Mouse (Mus musculus) erythroblast, embryonic 14.5 days (primary cell): ENCODE measurements at regions not wholly inside any gene's neighbourhood (a gene's known extent, or its start where the extent isn't known, plus 50 kb on each side); places are given as distances from the start of the nearest gene placed in this dataset.

Experiments used
- H3K27me3 ChIP-seq: 2 replicates; pipeline ENCODE4 v1.6.1; 2012; ENCODE audit warnings: inconsistent platforms; ENCODE audit not compliant: control insufficient read depth
- H3K36me3 ChIP-seq: 2 replicates; pipeline ENCODE4 v1.6.1; 2012; ENCODE audit warnings: mild to moderate bottlenecking, inconsistent platforms; ENCODE audit not compliant: control insufficient read depth
- H3K4me1 ChIP-seq: 2 replicates; pipeline ENCODE4 v1.6.1; 2012; ENCODE audit warnings: inconsistent platforms; ENCODE audit not compliant: control insufficient read depth
- H3K4me3 ChIP-seq: replicated peaks from 2 replicates; pipeline ENCODE3; 2012; ENCODE audit warnings: moderate library complexity, mild to moderate bottlenecking, inconsistent platforms
- H3K9me3 ChIP-seq: 2 replicates; pipeline ENCODE4 v1.6.1; 2012; ENCODE audit warnings: low read length, inconsistent platforms, mixed read lengths; ENCODE audit not compliant: control insufficient read depth
- GATA1 ChIP-seq: IDR thresholded peaks from 2 replicates; pipeline ENCODE4 v1.6.1; 2012; ENCODE audit warnings: low read length, inconsistent platforms, mixed read lengths
- TAL1 ChIP-seq: IDR thresholded peaks from 3 replicates; pipeline ENCODE4 v1.6.1; 2012; ENCODE audit warnings: low read length, inconsistent platforms, mixed read lengths

GRCm38 (mm10) chr3:21965556-21965955, 110.9 kb upstream of the Tbl1xr1 start:
- no peak for TF ChIP-seq GATA1
- TF ChIP-seq TAL1: no peak
- no peaks in the 10 kb centered on the region for H3K27me3 ChIP-seq
- H3K36me3 ChIP-seq: no peaks in the 10 kb centered on the region
- no peaks in the 10 kb centered on the region for H3K9me3 ChIP-seq
- no peaks in the 10 kb centered on the region for H3K4me1 ChIP-seq
- no peak overlapping the region for H3K4me3 ChIP-seq

GRCm38 (mm10) chr3:21971731-21972130, 104.7 kb upstream of the Tbl1xr1 start:
- Histone ChIP-seq H3K4me1 (no peaks in the 10 kb centered on the region), H3K9me3 (no peaks in the 10 kb centered on the region), H3K36me3 (no peaks in the 10 kb centered on the region), H3K4me3 (no peak overlapping the region), H3K27me3 (no peaks in the 10 kb centered on the region)
- no peak for TF ChIP-seq GATA1
- TF ChIP-seq TAL1: no peak

DNA sequence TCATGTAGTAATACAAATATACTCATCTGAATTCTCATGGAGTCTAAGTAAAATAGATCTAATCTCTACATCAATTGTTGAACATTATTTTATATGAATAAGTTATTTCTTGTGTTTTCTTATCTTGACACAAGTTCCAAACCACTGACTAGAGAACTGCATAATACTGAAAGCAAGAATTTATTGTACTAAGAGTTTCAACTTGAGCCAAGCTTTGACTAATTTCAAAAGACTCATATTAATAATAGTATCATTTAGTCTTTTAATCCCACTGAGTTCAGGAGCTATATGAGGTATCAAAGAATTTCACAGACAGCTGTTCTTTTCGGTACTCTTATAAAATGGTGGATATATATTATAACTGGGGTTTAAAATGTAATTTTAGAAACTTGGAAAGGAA, 103.3 kb upstream of the Tbl1xr1 start:
- Histone ChIP-seq H3K9me3 (no peaks in the 10 kb centered on the region), H3K27me3 (no peaks in the 10 kb centered on the region), H3K4me3 (no peak overlapping the region), H3K36me3 (no peaks in the 10 kb centered on the region), H3K4me1 (no peaks in the 10 kb centered on the region)
- no peak for TF ChIP-seq TAL1
- TF ChIP-seq GATA1: no peak

- Histone ChIP-seq H3K27me3 (no peaks in the 10 kb centered on the region), H3K9me3 (no peaks in the 10 kb centered on the region), H3K4me1 (no peaks in the 10 kb centered on the region), H3K36me3 (no peaks in the 10 kb centered on the region), H3K4me3 (no peak overlapping the region)
- no peak for TF ChIP-seq GATA1
- no peak for TF ChIP-seq TAL1
Measured at GRCm38 (mm10) chr3:21973681-21974080, 102.8 kb upstream of the Tbl1xr1 start.

DNA sequence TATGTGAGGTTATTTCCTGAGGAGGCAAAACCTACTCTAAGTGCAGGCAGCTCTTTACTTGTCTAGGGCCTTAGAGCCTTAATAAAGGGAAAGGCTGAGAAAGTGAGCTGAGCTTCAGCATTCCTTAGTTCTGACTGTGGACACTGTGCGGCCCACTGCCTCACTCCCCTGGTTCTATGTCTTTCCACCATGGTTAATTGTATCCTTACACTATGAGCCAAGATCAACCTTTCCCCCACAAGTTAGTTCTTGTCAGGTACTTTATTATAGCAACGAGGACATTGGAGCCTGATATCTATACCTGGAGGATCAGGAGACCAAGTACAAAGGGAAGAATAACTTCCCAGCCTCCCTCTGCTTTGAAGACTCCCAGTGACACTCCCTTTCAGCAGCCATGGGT, 101.7 kb upstream of the Tbl1xr1 start:
- no peaks in the 10 kb centered on the region for H3K36me3 ChIP-seq
- no peaks in the 10 kb centered on the region for H3K27me3 ChIP-seq
- no peak overlapping the region for H3K4me3 ChIP-seq
- TF ChIP-seq TAL1 (no peak), GATA1 (no peak)
- no peaks in the 10 kb centered on the region for H3K9me3 ChIP-seq
- no peaks in the 10 kb centered on the region for H3K4me1 ChIP-seq

- Histone ChIP-seq H3K4me3 (no peak overlapping the region), H3K36me3 (no peaks in the 10 kb centered on the region), H3K9me3 (no peaks in the 10 kb centered on the region), H3K27me3 (no peaks in the 10 kb centered on the region), H3K4me1 (no peaks in the 10 kb centered on the region)
- TF ChIP-seq TAL1: no peak
- no peak for TF ChIP-seq GATA1
Measured at GRCm38 (mm10) chr3:21977775-21978174, 98.7 kb upstream of the Tbl1xr1 start.

DNA sequence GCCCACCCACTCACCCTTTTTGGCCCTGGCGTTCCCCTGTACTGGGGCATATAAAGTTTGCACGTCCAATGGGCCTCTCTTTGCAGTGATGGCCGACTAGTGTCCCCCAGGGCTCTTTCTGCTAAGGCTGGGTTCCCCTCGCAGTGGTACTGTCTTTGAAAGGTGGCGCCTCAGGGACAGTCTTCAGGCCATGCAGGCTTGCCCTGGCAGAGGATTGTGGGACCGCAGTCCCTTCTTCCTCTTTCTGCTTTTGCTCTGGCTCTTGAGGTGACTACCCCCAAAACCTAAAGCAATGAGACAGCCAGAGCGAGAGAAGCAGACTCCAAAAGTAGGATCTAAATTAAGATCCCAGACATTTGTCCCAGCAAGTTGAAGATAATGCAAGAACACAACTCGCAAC, 93.5 kb upstream of the Tbl1xr1 start:
- no peak for TF ChIP-seq TAL1
- no peak for TF ChIP-seq GATA1
- Histone ChIP-seq H3K4me3 (no peak overlapping the region), H3K4me1 (peaks cover 4% of the 10 kb centered on the region), H3K36me3 (no peaks in the 10 kb centered on the region), H3K9me3 (no peaks in the 10 kb centered on the region), H3K27me3 (no peaks in the 10 kb centered on the region)

GRCm38 (mm10) chr3:21983993-21984725, 92.3 kb upstream of the Tbl1xr1 start:
- H3K27me3 ChIP-seq: no peaks in the 10 kb centered on the region
- no peaks in the 10 kb centered on the region for H3K9me3 ChIP-seq
- H3K36me3 ChIP-seq: no peaks in the 10 kb centered on the region
- H3K4me3 ChIP-seq: no peak overlapping the region
- peaks cover 7% of the 10 kb centered on the region for H3K4me1 ChIP-seq
- TF ChIP-seq TAL1 (no peak), GATA1 (no peak)

DNA sequence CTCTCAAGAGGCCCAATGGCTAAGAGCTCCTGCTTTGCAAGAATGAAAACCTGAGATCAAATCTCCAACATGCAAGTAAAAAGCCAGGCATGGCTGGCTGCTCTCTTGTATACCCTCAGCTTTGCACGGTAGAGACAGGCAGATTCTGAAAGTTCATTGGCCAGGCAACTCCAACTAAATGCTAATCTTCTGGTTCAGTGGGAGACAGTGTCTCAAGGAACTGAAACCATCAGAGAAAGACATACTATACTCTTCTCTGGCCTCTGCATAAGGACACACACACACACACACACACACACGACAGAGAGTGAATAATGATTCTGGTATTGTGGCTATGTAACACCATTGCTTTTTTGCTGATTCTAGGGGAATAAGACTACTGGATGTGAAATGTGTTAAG, 91.6 kb upstream of the Tbl1xr1 start:
- peaks cover 7% of the 10 kb centered on the region for H3K4me1 ChIP-seq
- H3K4me3 ChIP-seq: no peak overlapping the region
- no peaks in the 10 kb centered on the region for H3K27me3 ChIP-seq
- H3K9me3 ChIP-seq: no peaks in the 10 kb centered on the region
- no peak for TF ChIP-seq TAL1
- no peak for TF ChIP-seq GATA1
- H3K36me3 ChIP-seq: no peaks in the 10 kb centered on the region
